Mouse (Mus musculus): ENCODE measurements around the gene BC030870.
"Not testable (repeated sequence)": the region's sequence is repeated elsewhere in the genome, so short reads cannot be mapped to it uniquely, and the experiment has no call there.

BC030870 gene

GRCm38 (mm10) chr8:65129199-65129788 is at the start of gene BC030870:
BC030870 (minus strand) TSS chr8:65129563.
- no peak for DNase-seq (ENCODE audit: low read depth, low spot score)

DNA sequence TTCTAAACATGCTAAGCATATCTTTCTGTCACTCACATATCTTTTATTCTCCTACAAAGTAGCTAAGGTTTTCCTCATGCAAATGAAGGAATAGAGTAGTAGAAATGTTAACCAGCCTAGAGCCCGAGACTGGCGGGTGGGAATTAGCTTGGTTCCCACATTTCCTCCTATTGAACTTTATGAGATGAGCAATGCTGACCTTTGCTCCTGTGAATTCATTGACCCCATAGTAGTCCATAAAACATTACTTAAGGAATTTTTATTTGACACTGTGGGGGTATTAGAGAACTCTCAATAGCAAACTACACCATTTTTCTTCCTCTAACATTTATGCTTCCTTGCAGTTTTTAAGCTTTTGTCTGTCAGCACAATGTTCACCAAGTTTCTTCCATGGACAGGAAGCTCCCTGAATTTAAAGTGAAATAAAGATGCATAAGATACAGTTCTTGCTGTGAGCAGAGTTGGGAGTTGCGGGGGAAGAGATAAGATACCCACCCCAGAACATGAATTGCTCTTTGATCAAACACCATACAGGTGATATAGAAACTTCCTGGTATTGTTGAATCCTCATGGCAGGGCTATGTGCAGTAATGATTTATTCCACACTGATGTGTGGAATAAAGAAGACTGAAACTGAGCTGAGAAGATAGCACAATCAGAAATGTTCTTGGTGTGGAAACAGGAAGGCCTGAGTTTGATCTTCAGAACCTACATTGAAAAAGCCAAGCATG is 45.5 kb upstream of the BC030870 start:
- DNase-seq (ENCODE audit: low read depth, low spot score): no peak

DNA sequence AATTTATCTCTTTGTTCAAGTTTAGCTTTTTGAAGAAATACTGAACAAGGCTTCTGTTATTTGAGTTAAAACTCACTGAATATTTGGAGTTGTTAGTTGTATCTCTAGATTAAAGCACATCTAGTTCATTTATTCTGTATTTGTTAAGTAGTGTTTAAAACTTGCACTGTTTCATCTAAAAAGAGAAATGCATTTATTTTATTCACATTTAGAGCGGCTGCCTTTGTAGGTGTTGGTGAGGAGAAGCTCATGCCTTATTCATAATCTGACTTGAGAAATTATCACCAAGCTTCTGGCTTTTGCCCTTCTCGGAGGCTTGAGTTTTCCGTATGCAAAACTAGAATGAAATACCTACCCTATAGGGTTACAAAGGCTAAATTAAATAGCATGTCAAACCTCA is 39.8 kb upstream of the BC030870 start:
- no peak for DNase-seq (ENCODE audit: low read depth, low spot score)

- DNase-seq (ENCODE audit: low read depth, low spot score): not testable (repeated sequence)
Measured at GRCm38 (mm10) chr8:65160676-65161075, 31.3 kb upstream of the BC030870 start.

DNA sequence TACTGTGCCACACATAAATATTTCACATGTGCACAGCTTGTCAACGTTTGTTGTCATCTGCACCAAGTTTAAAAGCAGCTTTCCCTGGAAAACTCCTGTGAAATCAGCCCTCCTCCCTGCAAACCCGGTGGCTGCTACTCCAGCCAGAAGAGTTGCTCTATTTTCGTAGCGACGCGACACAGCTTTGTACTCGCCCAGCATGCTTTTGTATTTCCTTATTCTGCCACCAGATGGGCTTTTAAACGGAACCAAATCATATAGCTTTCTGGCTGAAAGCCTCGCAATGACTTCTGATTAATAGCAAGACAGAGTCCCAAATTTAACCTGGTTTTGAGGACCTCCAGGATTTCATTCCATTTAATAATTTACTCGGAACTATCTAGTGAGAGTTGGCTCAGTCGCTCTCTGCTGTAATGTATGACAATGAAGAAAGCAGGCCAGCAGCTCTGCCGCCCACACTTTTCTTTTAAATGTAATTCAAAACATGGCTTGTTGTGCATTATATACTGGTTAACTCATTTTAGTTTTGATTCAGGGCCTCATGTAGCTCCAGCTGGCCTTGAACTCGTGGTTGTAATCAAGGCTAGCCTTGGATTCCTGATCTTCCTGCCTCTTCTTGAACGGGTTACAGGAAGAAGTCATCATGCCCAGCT is 29.9 kb upstream of the BC030870 start:
- no peak for DNase-seq (ENCODE audit: low read depth, low spot score)

- no peak for DNase-seq (ENCODE audit: low read depth, low spot score)
Measured at GRCm38 (mm10) chr8:65157901-65158300, 28.5 kb upstream of the BC030870 start.

GRCm38 (mm10) chr8:65138830-65139466 is 9.6 kb upstream of the BC030870 start:
- no peak for DNase-seq (ENCODE audit: low read depth, low spot score)

GRCm38 (mm10) chr8:65126454-65126853 is 2.9 kb downstream of the BC030870 start:
- no peak for DNase-seq (ENCODE audit: low read depth, low spot score)

DNA sequence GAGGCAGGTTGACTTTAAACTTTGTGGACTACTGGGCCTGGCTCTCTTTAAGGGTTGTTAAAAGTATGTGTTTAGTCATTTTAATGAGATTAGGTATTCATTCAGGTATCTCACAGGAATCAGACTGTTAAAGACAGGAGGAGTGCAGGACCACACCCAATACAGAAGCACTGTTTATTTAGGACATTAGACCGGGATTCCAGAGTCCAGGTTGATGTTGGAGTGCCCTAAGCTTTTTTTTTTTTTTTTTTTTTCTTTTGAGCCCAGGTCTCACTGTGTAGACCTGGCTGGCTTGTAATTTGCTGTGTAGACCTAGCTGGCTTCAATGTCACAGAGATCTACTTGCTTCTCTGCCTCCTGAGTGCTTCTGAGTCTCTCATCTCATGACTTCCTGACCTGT is 3.3 kb downstream of the BC030870 start:
- no peak for DNase-seq (ENCODE audit: low read depth, low spot score)

DNA sequence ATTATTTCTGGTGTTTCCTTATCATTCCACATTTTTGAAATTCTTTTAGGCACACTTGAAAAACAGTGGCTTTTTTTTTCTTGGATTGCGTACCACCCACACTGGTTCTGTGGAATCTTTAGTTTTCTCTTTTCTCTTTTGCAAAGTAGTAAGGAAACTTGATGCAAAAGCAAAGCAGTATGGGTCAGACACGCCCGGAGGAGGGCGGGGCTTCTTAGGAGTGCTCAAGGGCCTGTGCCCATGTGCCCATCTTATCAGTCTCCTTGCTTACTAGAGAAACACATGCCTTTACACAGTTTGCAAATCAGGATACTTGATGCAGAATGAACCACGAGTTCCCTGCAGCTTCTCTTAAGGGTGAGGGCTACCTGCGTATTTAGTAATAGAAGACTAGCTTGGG is 17.3 kb downstream of the BC030870 start:
- no peak for DNase-seq (ENCODE audit: low read depth, low spot score)

GRCm38 (mm10) chr8:65110285-65110691 is 19.1 kb downstream of the BC030870 start:
- DNase-seq (ENCODE audit: low read depth, low spot score): peak; percentile 26

DNA sequence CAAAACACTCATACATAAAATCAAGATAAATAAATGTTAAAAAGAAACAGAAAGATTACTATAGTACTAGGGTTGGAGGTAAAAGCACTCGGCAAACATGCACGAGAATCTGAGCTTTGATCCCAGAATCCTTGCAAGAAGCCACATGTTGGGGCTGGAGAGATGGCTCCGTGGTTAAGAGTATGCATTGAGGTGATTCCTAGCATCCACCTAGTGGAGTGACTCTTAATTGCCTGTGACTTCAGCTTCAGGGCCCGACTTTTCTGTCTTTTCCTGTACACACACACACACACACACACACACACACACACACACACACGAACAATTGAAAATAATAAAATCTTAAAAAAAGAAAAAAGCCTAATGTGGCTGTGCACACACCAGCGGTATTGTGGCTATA is 20.4 kb downstream of the BC030870 start:
- no peak for DNase-seq (ENCODE audit: low read depth, low spot score)

- no peak for DNase-seq (ENCODE audit: low read depth, low spot score)
Measured at GRCm38 (mm10) chr8:65107936-65108718, 21.2 kb downstream of the BC030870 start.

GRCm38 (mm10) chr8:65104041-65104440 is 25.3 kb downstream of the BC030870 start:
- DNase-seq (ENCODE audit: low read depth, low spot score): no peak

GRCm38 (mm10) chr8:65103632-65104031 is 25.7 kb downstream of the BC030870 start:
- DNase-seq (ENCODE audit: low read depth, low spot score): no peak

DNA sequence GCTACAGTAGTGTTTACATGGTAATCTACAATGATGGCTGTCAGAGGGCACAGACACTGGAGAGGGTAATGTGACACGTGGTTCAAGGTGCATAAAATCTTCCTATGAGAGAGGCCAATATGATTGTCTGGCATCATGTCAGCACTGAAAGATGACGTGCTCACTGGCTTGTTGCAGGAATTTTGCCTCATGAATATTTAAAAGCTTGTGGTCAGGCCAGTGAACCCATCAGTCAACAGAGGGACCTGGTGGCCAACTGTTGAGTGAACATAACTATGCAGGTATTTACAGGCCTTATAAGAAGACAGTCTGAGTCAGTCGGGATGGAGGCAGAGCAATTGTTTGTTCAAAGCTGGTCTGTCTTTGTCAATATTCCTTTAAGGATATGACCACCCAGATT is 29.6 kb downstream of the BC030870 start:
- no peak for DNase-seq (ENCODE audit: low read depth, low spot score)

DNA sequence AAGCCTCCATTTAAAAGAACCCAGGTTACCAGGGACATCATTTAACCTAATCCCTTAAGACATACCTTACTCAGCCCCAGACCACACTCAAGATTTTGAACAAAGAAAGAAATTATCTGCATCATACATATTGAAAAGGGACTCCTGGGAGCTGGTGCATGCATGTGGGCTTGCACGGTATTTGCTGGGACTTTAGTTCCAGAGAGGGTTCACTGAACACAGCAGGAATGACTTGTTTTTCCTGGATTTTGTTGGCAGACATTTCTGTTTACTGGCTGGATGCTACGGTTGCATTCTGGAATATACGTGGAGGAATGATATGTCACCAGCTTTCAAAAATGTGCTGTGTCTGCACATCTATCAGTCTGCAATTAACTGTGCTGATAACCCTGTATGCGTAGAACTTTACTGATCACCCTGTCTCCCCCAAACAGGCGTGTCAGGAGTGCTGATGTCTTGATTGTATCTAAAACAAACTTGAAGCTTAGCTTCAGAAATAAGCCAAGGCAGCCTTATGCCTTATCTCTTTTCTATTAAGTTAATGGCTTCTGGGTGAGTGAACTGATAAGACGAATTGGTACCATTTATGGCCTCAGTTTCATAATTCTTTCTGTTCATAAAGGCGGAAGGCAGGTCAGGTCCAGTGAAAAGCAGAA is 31.5 kb downstream of the BC030870 start:
- no peak for DNase-seq (ENCODE audit: low read depth, low spot score)

DNA sequence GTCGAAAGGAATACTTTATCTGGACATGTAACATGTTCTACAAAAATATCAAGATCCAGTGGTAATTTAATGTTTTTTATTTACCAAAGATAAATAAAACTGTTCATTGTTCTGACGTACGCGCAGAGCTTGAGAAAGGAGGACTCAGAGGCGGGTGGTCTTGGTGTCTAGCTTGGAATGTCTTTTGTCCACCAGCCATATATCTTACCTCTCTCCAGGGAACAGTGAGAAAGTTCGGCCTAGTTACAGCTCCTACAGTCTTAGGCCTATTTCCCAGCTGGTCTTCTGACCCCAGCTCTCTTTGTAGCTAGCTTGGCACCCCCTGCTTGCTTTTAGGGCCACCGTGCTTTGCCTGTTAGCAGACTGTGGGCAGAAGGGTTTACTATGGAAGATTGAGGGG is 39.6 kb downstream of the BC030870 start:
- no peak for DNase-seq (ENCODE audit: low read depth, low spot score)

DNA sequence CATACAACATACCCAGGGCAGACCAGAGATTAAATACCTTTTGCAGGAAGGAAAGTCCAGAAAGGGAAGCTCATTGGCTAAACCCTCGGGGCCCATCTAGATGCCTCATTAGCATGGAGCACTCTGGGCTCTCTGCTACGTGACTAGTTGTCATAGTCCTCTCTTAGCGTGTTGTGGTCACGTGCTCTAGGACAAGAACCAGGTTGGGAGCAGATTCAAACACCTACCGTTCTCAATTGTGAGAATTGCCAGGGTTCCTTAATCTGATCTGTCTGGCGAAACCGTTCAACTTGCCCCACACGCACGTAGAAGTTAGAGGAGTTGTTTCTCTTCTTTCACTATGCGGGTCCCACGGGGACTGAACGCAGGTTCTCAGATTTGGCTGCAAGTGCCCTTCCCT is 41.2 kb downstream of the BC030870 start:
- DNase-seq (ENCODE audit: low read depth, low spot score): no peak

DNA sequence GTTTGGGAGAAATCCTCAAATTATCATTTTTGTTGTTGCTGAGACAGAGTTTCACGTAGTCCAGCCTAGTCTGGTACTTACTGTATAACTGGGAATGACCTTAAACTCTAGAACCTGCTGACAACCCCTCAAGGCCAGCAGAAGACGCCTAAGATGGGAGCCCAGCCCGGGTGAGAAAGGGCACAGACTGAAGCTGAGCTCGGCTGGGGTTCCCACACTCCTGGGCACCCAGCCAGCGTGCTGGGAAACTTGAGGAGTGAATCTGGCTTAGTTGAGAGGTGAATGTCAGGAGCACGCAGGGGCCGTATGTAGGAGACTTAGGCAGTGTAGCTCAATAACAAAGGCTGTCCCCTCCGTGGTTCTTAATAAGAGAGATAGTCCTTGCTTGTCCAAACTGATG is 41.7 kb downstream of the BC030870 start:
- DNase-seq (ENCODE audit: low read depth, low spot score): no peak

DNA sequence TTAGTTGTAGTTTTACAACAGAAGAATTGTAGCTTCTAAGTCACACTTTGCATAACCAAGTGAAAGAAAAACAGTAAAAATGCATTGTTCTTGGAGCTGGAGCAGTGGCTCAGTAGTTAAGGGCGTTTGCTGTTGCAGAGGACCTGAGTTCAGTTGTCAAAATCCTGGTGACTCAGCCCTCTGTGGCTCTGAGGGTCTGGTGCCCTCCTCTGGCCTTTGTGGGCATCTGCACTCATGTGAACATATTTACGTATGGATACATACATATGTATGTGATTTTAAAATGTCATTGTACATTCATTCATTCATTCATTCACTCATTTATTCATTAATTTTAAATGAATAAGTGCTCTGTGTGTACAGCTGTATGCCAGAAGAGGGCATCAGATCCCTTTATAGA is 43.7 kb downstream of the BC030870 start:
- no peak for DNase-seq (ENCODE audit: low read depth, low spot score)
